33 mouse cellular contexts compared by ENCODE assay signal in the genomic region with DNA sequence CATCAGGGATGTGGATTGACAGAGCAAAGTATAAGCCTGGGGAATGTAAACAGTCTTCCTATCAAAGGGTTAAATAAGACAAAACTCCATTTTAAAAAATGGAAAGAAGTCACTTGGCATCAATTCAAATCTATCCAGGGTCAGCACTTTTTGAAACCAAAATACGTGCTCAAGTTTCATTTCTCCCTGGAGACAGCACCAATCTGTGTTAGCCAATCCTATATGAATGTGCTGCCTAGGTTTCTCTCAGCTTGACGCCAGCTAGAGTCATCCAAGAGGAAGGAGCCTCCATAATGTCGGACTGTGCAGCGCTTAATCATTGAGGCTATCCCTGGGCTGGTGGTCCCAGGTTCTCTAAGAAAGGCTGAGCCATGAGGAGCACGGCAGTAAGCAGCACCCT. TPM values are rescaled to one million over a fixed set of nuclear protein-coding genes. Genes with fewer than 3 reads are reported as not detected.
DNase-seq lines count a peak whose midpoint lies in the region; ATAC-seq and TF ChIP-seq lines count a peak whose summit lies in the region.
"Had no signal": no experiment of that assay in that cellular context is flagged by ENCODE, and none has a peak within 500 bp of the region (broad histone marks: within the 10 kb centered on the region; RNA-seq: fewer than 3 reads in every experiment).

No protein-coding gene starts in this region.

- no peak overlapping the region for H3K4me2 ChIP-seq in intestine, embryonic 14.5 days (ENCODE audit: low read length)
- H3K4me2 ChIP-seq in intestine, embryonic 16.5 days (ENCODE audit: low read depth, low read length) = no peak overlapping the region
- H3K4me2 ChIP-seq: embryonic facial prominence, embryonic 12.5 days; limb, embryonic 12.5 days; liver, embryonic 13.5 days; lung, embryonic 15.5 days; midbrain, embryonic 13.5 days; neural tube, embryonic 15.5 days had no signal

- no peaks in the 10 kb centered on the region for H3K27me3 ChIP-seq in intestine, embryonic 14.5 days (replicated peaks; ENCODE audit: control insufficient read depth, insufficient read depth, low read length)
- no peaks in the 10 kb centered on the region for H3K27me3 ChIP-seq in intestine, embryonic 16.5 days (replicated peaks; ENCODE audit: control insufficient read depth, insufficient read depth, low read length)
- H3K27me3 ChIP-seq in liver, adult 2 months (ENCODE audit: control insufficient read depth, insufficient read depth, low read length) = no peaks in the 10 kb centered on the region
- H3K27me3 ChIP-seq: embryonic facial prominence, embryonic 12.5 days; limb, embryonic 12.5 days; liver, embryonic 13.5 days; lung, embryonic 15.5 days; midbrain, embryonic 13.5 days; neural tube, embryonic 15.5 days had no signal

- H3K36me3 ChIP-seq in intestine, embryonic 14.5 days (ENCODE audit: control insufficient read depth, insufficient read depth, low read length) = no peaks in the 10 kb centered on the region
- H3K36me3 ChIP-seq in intestine, embryonic 16.5 days (ENCODE audit: control insufficient read depth, insufficient read depth, low read length) = no peaks in the 10 kb centered on the region
- H3K36me3 ChIP-seq in liver, adult 2 months (ENCODE audit: control insufficient read depth, insufficient read depth, low read length) = no peaks in the 10 kb centered on the region
- H3K36me3 ChIP-seq: embryonic facial prominence, embryonic 12.5 days; forebrain, embryonic 10.5 days; hindbrain, embryonic 10.5 days; limb, embryonic 12.5 days; liver, embryonic 13.5 days; lung, embryonic 15.5 days; midbrain, embryonic 13.5 days; neural tube, embryonic 15.5 days had no signal

- no peak overlapping the region for H3K4me3 ChIP-seq in intestine, embryonic 14.5 days (ENCODE audit: low read depth, low read length)
- no peak overlapping the region for H3K4me3 ChIP-seq in intestine, embryonic 16.5 days (ENCODE audit: low read length)
- no peak overlapping the region; the same call in 1 of the 2 replicates for H3K4me3 ChIP-seq in liver, adult 2 months (ENCODE audit: insufficient read depth, low read depth, low read length)
- H3K4me3 ChIP-seq: embryonic facial prominence, embryonic 12.5 days; forebrain, embryonic 10.5 days; hindbrain, embryonic 10.5 days; limb, embryonic 12.5 days; liver, embryonic 13.5 days; lung, embryonic 15.5 days; midbrain, embryonic 13.5 days; neural tube, embryonic 15.5 days had no signal

- peak overlapping the region; percentile 62; the same call in 1 of the 2 replicates for H3K27ac ChIP-seq in intestine, embryonic 14.5 days (ENCODE audit: low read depth)
- no peak overlapping the region for H3K27ac ChIP-seq in intestine, embryonic 16.5 days (ENCODE audit: low read length)
- peak overlapping the region; percentile 57 for H3K27ac ChIP-seq in liver, adult 2 months (replicated peaks; ENCODE audit: insufficient read depth, low read depth, low read length)
- H3K27ac ChIP-seq: embryonic facial prominence, embryonic 12.5 days; forebrain, embryonic 10.5 days; hindbrain, embryonic 10.5 days; limb, embryonic 12.5 days; liver, embryonic 13.5 days; lung, embryonic 15.5 days; macrophage; midbrain, embryonic 13.5 days; neural tube, embryonic 15.5 days had no signal

- no peak for ATAC-seq in intestine, embryonic 14.5 days (replicated peaks; ENCODE audit: low FRiP score, low TSS enrichment, low read depth)
- ATAC-seq in intestine, embryonic 16.5 days = no peak
- ATAC-seq: activated CD4-positive, CD25-positive, alpha-beta regulatory T cell, adult 4 months; CD4-positive, CD25-positive, alpha-beta regulatory T cell, adult 4 months; forebrain, postnatal 0 days; hindbrain, embryonic 16.5 days; intestine, postnatal 0 days; midbrain, embryonic 13.5 days had no signal

- H3K4me1 ChIP-seq in intestine, embryonic 14.5 days (replicated peaks; ENCODE audit: control insufficient read depth, insufficient read depth, low read length) = peaks cover 5% of the 10 kb centered on the region
- H3K4me1 ChIP-seq in intestine, embryonic 16.5 days (ENCODE audit: control insufficient read depth, insufficient read depth, low read length) = 0 out of 2 replicates have a peak, but pooled peaks cover 8% of the 10 kb centered on the region
- peaks cover 2% of the 10 kb centered on the region for H3K4me1 ChIP-seq in liver, adult 2 months (ENCODE audit: control insufficient read depth, insufficient read depth, low read length)

- 59% methylated on average over 5 of the region's 5 CpGs for WGBS in intestine, embryonic 14.5 days
- 54% methylated on average over 5 of the region's 5 CpGs for WGBS in intestine, embryonic 16.5 days
- WGBS in liver, adult 2 months = 70% methylated on average over 5 of the region's 5 CpGs

- no peak for DNase-seq in intestine, embryonic 14.5 days (ENCODE audit: low spot score)
- peak; percentile 30 for DNase-seq in liver, adult 2 months (ENCODE audit: extremely low read depth, low read depth, low spot score)
- DNase-seq in liver (no peak), 3T3-L1 (ENCODE audit: low read depth, low spot score) (peak; percentile 57), adipocyte (ENCODE audit: low spot score) (peak; percentile 16)
- no peak for DNase-seq in layer of hippocampus, postnatal 25 days (ENCODE audit: extremely low spot score in 1 of 2, low spot score in 1 of 2)
- DNase-seq in gastrocnemius, adult 18-20 months (ENCODE audit: low spot score) = no peak
- DNase-seq: adrenal gland, adult 8-10 months; cerebellum, adult 8-10 months; cerebellum, postnatal 36 days; forebrain, postnatal 0 days; gastrocnemius, postnatal 10 days; heart, postnatal 14 days; kidney, postnatal 10 days; layer of hippocampus, adult 9-11 months; liver, embryonic 13.5 days; retina, postnatal 1 day; right cerebral cortex, postnatal 25 days; spleen, adult 18-20 months; thymus, postnatal 4 days had no signal

- H3K9ac ChIP-seq in intestine, embryonic 14.5 days (ENCODE audit: low read length) = no peak overlapping the region
- H3K9ac ChIP-seq in intestine, embryonic 16.5 days (ENCODE audit: low read depth, low read length) = no peak overlapping the region
- no peak overlapping the region for H3K9ac ChIP-seq in liver, adult 2 months (ENCODE audit: low read depth, low read length)
- H3K9ac ChIP-seq: embryonic facial prominence, embryonic 12.5 days; forebrain, postnatal 0 days; limb, embryonic 12.5 days; liver, embryonic 13.5 days; lung, embryonic 15.5 days; midbrain, embryonic 13.5 days; neural tube, embryonic 15.5 days had no signal

- H3K79me2 ChIP-seq in liver, adult 2 months (ENCODE audit: control insufficient read depth, insufficient read depth, low read length) = no peaks in the 10 kb centered on the region

- TF ChIP-seq CTCF in liver, adult 2 months (IDR thresholded peaks at IDR 0.05; ENCODE audit: low read depth, low read length) = no peak

- no peak for TF ChIP-seq POLR2A in liver, adult 2 months (IDR thresholded peaks at IDR 0.05; ENCODE audit: extremely low read depth, insufficient read depth, low read length)

- no peaks in the 10 kb centered on the region for H3K9me3 ChIP-seq in intestine, embryonic 14.5 days (ENCODE audit: control insufficient read depth, low read length)
- H3K9me3 ChIP-seq in intestine, embryonic 16.5 days (ENCODE audit: control insufficient read depth, low read length) = no peaks in the 10 kb centered on the region
- H3K9me3 ChIP-seq: embryonic facial prominence, embryonic 12.5 days; forebrain, embryonic 10.5 days; hindbrain, embryonic 10.5 days; limb, embryonic 12.5 days; liver, embryonic 13.5 days; lung, embryonic 15.5 days; midbrain, embryonic 13.5 days; neural tube, embryonic 15.5 days had no signal

RNA-seq across cellular contexts. Expression of a gene that starts 33.5 kb away (rescaled TPM):
- 47.3 and 52.5 TPM in 2 replicates for polyA plus RNA-seq in intestine, embryonic 14.5 days (2014; fragmentation: Nextera tagmentation; extraction: Ambion mirVana)
- 39.1 and 39.9 TPM in 2 replicates for polyA plus RNA-seq in intestine, embryonic 16.5 days (2015; fragmentation: Nextera tagmentation; extraction: Ambion mirVana)
- 15.4 and 15.6 TPM in 2 replicates for total RNA-seq in liver, adult 2 months (2014; rRNA removed)
- polyA plus RNA-seq in liver, adult 2 months (2012; rRNA removed) = 4.3 TPM in 2 replicates
- 100 to 1,000 TPM; 132 to 139 TPM for total RNA-seq in layer of hippocampus, postnatal 25 days (2021)
- 10 to 100 TPM; 23.2 to 27.6 TPM for total RNA-seq in gastrocnemius, adult 18-20 months (2021)

Comparison
In these comparisons a context has a peak if more than half of its experiments do, and no peak if none do; other contexts are left out.
1. DNase-seq: peak in liver, adult 2 months (single experiment), 3T3-L1 (single experiment) and adipocyte (single experiment); none in intestine, embryonic 14.5 days (single experiment), liver (single experiment), layer of hippocampus, postnatal 25 days (0 of 2) and gastrocnemius, adult 18-20 months (single experiment).